Mouse (Mus musculus): ENCODE measurements around the gene Gm11034.

Gm11034 gene

GRCm38 (mm10) chr8:72213536-72213935, at the start of gene Gm11034:
TSS of gene Gm11034 (minus strand) at chr8:72213636.
- DNase-seq (ENCODE audit: low spot score), result no peak

- no peak for DNase-seq (ENCODE audit: low spot score)
Observed at GRCm38 (mm10) chr8:72262756-72263155, 49.3 kb upstream of the Gm11034 start.

GRCm38 (mm10) chr8:72261872-72262271, 48.4 kb upstream of the Gm11034 start:
- DNase-seq (ENCODE audit: low spot score), result no peak

GRCm38 (mm10) chr8:72261431-72261830, 48.0 kb upstream of the Gm11034 start:
- DNase-seq (ENCODE audit: low spot score), result no peak

- DNase-seq (ENCODE audit: low spot score), result no peak
Observed at GRCm38 (mm10) chr8:72261019-72261418, 47.6 kb upstream of the Gm11034 start.

GRCm38 (mm10) chr8:72260585-72260984, 47.1 kb upstream of the Gm11034 start:
- no peak for DNase-seq (ENCODE audit: low spot score)

- DNase-seq (ENCODE audit: low spot score), result no peak
Observed at GRCm38 (mm10) chr8:72259862-72260261, 46.4 kb upstream of the Gm11034 start.

- no peak for DNase-seq (ENCODE audit: low spot score)
Observed at GRCm38 (mm10) chr8:72257902-72258238, 44.4 kb upstream of the Gm11034 start.

- DNase-seq (ENCODE audit: low spot score), result no peak
Observed at GRCm38 (mm10) chr8:72257171-72257901, 43.9 kb upstream of the Gm11034 start.

- no peak for DNase-seq (ENCODE audit: low spot score)
Observed at GRCm38 (mm10) chr8:72244610-72245009, 31.2 kb upstream of the Gm11034 start.

GRCm38 (mm10) chr8:72242226-72242625, 28.8 kb upstream of the Gm11034 start:
- DNase-seq (ENCODE audit: low spot score), result no peak

GRCm38 (mm10) chr8:72240951-72241350, 27.5 kb upstream of the Gm11034 start:
- no peak for DNase-seq (ENCODE audit: low spot score)

- DNase-seq (ENCODE audit: low spot score), result no peak
Observed at GRCm38 (mm10) chr8:72240403-72240763, 26.9 kb upstream of the Gm11034 start.

GRCm38 (mm10) chr8:72239499-72240402, 26.3 kb upstream of the Gm11034 start, which contains the start of gene Ap1m1:
TSS of gene Ap1m1 (plus strand) at chr8:72240018.
- peak; percentile 97 for DNase-seq (ENCODE audit: low spot score)

GRCm38 (mm10) chr8:72222656-72223055, 9.2 kb upstream of the Gm11034 start:
- no peak for DNase-seq (ENCODE audit: low spot score)

GRCm38 (mm10) chr8:72220758-72221157, 7.3 kb upstream of the Gm11034 start:
- DNase-seq (ENCODE audit: low spot score), result no peak

- DNase-seq (ENCODE audit: low spot score), result peak; percentile 86
Observed at GRCm38 (mm10) chr8:72219541-72220363, 6.3 kb upstream of the Gm11034 start, which contains the start of gene Fam32a. TSS of gene Fam32a (plus strand) at chr8:72219730.

GRCm38 (mm10) chr8:72218781-72219540, 5.5 kb upstream of the Gm11034 start:
- DNase-seq (ENCODE audit: low spot score), result no peak

- no peak for DNase-seq (ENCODE audit: low spot score)
Observed at GRCm38 (mm10) chr8:72215871-72216270, 2.4 kb upstream of the Gm11034 start.

GRCm38 (mm10) chr8:72215060-72215459, 1.6 kb upstream of the Gm11034 start:
- no peak for DNase-seq (ENCODE audit: low spot score)

GRCm38 (mm10) chr8:72212751-72213150, 685 bp downstream of the Gm11034 start, which contains the start of gene Cib3:
TSS of gene Cib3 (minus strand) at chr8:72212837.
- DNase-seq (ENCODE audit: low spot score), result no peak

Measured in left cerebral cortex, adult 11 months (tissue).